Mouse (Mus musculus) intestine, embryonic 16.5 days (tissue): ENCODE measurements around the gene Adgrv1. TPM values are rescaled to one million over a fixed set of nuclear protein-coding genes. Genes with fewer than 3 reads are reported as not detected.
A peak's percentile ranks its signal among the peaks of the same experiment; 100 is the strongest.

Experiments used
- ATAC-seq: fragments of 200-750 bp; cut with Nextera tagmentation; 2 replicates; pipeline ENCODE4 v1.8.0; 2017; ENCODE audit warnings: moderate TSS enrichment, moderate library complexity
- H3K27ac ChIP-seq: fragments of 300-500 bp; sonication (generic); 2 replicates; pipeline ENCODE4 v1.5.1; 2014; ENCODE audit warnings: mild to moderate bottlenecking, low read length
- H3K27me3 ChIP-seq: fragments of 300-500 bp; sonication (generic); replicated peaks from 2 replicates; pipeline ENCODE4 v1.6.1; 2014; ENCODE audit warnings: low read length, control low read depth, mixed read lengths; ENCODE audit not compliant: control insufficient read depth, insufficient read depth
- H3K36me3 ChIP-seq: fragments of 300-500 bp; sonication (generic); 2 replicates; pipeline ENCODE4 v1.6.1; 2014; ENCODE audit warnings: low read length, control low read depth; ENCODE audit not compliant: control insufficient read depth, insufficient read depth
- H3K4me1 ChIP-seq: fragments of 300-500 bp; sonication (generic); 2 replicates; pipeline ENCODE4 v1.6.1; 2014; ENCODE audit warnings: low read length, control low read depth, mixed read lengths; ENCODE audit not compliant: control insufficient read depth, insufficient read depth
- H3K4me2 ChIP-seq: fragments of 300-500 bp; sonication (generic); 2 replicates; pipeline ENCODE4 v1.6.1; 2014; ENCODE audit warnings: low read depth, low read length, control low read depth
- H3K4me3 ChIP-seq: fragments of 300-500 bp; sonication (generic); 2 replicates; pipeline ENCODE4 v1.5.1; 2014; ENCODE audit warnings: mild to moderate bottlenecking, low read length
- H3K9ac ChIP-seq: fragments of 300-500 bp; sonication (generic); 2 replicates; pipeline ENCODE4 v1.6.1; 2014; ENCODE audit warnings: low read depth, low read length
- H3K9me3 ChIP-seq: fragments of 300-500 bp; sonication (generic); 2 replicates; pipeline ENCODE4 v1.6.1; 2016; ENCODE audit warnings: low read length, control low read depth; ENCODE audit not compliant: control insufficient read depth
- WGBS: fragments of 180-500 bp; shearing (Covaris S2); extraction: QIAGEN DNeasy Blood & Tissue Kit; methylation state at CpG from one replicate; pipeline ENCODE4 v1.1.7; 2014; 5-methylcytosine and 5-hydroxymethylcytosine counted together
- polyA plus RNA-seq: library from polyadenylated mRNA; unstranded; fragments of >200 nt; fragmentation: Nextera tagmentation; extraction: Ambion mirVana; gene quantifications from 2 replicates; pipeline ENCODE4 v1.2.1, GENCODE M21; 2015

The Adgrv1 gene
- polyA plus RNA-seq, 1 experiment from 2014 or later = 0.56 TPM

DNA sequence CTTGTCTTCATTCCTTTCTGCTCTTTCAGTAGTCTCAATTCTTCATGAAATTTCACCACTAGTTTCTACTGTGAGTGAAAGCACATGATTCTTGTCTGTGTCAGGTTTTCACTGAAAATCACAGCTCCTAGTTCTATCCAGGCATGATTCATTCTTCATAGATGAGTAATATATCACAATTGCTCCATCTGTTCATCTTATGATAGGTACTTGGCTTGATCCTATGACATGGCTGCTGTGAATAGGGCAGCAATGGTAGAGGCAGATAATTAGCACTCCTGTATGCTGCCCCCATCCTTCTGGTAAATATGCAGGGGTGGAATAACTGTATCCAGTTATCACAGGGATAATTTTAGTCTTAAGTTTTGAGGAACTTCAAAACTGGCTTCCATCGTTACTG, 368.5 kb downstream of the Adgrv1 start:
- Histone ChIP-seq H3K9me3 (no peaks in the 10 kb centered on the region), H3K9ac (no peak overlapping the region), H3K27me3 (no peaks in the 10 kb centered on the region), H3K36me3 (no peaks in the 10 kb centered on the region), H3K27ac (no peak overlapping the region), H3K4me1 (no peaks in the 10 kb centered on the region), H3K4me3 (no peak overlapping the region), H3K4me2 (no peak overlapping the region)
- no peak for ATAC-seq
- WGBS = 80% methylated on average over 1 of the region's 1 CpGs

- ATAC-seq = no peak
- Histone ChIP-seq H3K4me1 (no peaks in the 10 kb centered on the region), H3K4me3 (no peak overlapping the region), H3K36me3 (no peaks in the 10 kb centered on the region), H3K27me3 (no peaks in the 10 kb centered on the region), H3K9ac (no peak overlapping the region), H3K9me3 (no peaks in the 10 kb centered on the region), H3K27ac (no peak overlapping the region), H3K4me2 (no peak overlapping the region)
- 91% methylated on average over 2 of the region's 2 CpGs for WGBS
Observed at GRCm38 (mm10) chr13:81241181-81241580, 391.8 kb downstream of the Adgrv1 start.

- WGBS = 95% methylated on average over 10 of the region's 10 CpGs
- Histone ChIP-seq H3K4me3 (no peak overlapping the region), H3K27ac (no peak overlapping the region), H3K9ac (no peak overlapping the region), H3K4me2 (no peak overlapping the region), H3K4me1 (no peaks in the 10 kb centered on the region), H3K36me3 (no peaks in the 10 kb centered on the region), H3K9me3 (no peaks in the 10 kb centered on the region), H3K27me3 (no peaks in the 10 kb centered on the region)
- no peak for ATAC-seq
Observed at GRCm38 (mm10) chr13:81239836-81240235, 393.1 kb downstream of the Adgrv1 start.

DNA sequence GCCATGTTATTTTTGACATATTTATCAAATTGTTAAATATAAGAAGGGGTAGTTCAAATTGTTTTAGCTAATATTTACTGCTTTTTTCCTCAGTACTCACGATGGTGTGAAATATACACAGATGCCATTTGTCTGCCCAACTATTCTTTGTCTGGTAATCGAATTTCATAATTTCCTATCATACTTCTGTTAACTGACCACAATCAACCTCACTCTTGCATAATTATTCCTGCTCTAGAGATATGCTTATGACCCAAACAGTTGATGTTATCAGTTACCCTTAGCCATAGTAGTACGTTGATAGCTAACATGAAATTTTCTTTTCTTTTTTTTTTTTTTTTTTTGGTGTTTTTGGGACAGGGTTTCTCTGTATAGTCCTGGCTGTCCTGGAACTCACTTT, 393.5 kb downstream of the Adgrv1 start:
- Histone ChIP-seq H3K27me3 (no peaks in the 10 kb centered on the region), H3K9ac (no peak overlapping the region), H3K9me3 (no peaks in the 10 kb centered on the region), H3K4me1 (no peaks in the 10 kb centered on the region), H3K4me2 (no peak overlapping the region), H3K27ac (no peak overlapping the region), H3K4me3 (no peak overlapping the region), H3K36me3 (no peaks in the 10 kb centered on the region)
- 85% methylated on average over 3 of the region's 3 CpGs for WGBS
- ATAC-seq = no peak

DNA sequence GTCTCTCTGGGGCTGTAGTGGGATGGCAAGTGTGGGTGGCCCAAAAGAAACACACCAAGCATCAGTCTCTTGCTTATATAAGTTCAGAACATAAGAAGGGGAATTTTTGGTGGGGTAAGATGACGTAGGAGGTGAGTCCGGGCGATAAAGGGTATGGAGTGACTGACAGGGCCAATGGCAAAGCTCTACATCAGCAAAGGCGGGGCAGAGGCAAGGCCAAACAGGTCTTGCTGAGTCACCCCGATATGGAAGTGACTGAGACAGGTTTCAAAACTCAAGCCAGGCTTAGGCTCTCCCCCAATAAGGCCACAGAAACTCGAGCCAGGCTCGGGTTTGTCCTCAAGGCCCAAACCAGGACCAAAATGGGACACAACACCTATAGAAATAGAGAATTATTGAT, 394.1 kb downstream of the Adgrv1 start:
- ATAC-seq = no peak

DNA sequence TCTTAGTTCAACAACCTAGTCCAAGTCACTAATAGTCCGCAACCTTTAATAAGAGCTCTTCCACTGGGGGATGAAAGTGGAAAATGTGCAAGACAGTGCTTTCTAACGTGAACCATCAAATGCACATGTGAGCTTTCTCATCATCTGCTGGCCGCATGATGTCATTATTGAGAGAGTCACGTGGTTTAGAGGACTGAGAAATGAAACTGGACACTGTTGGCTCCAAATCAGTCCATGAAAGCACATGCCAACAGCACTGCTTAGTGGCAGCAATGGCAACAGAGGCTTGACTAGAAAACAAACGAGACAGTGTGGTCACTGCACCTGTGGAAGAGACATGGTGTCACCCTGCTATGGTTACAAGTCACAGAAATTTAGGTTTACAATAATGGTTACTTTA, 395.0 kb downstream of the Adgrv1 start:
- Histone ChIP-seq H3K4me2 (no peak overlapping the region), H3K9me3 (no peaks in the 10 kb centered on the region), H3K9ac (no peak overlapping the region), H3K4me1 (no peaks in the 10 kb centered on the region), H3K27ac (no peak overlapping the region), H3K27me3 (no peaks in the 10 kb centered on the region), H3K36me3 (no peaks in the 10 kb centered on the region), H3K4me3 (no peak overlapping the region)
- ATAC-seq = no peak
- WGBS = 77% methylated on average over 5 of the region's 5 CpGs

More for the DNA sequence above, 394.1 kb downstream of the Adgrv1 start:
- Histone ChIP-seq H3K9ac (no peak overlapping the region), H3K4me1 (no peaks in the 10 kb centered on the region), H3K9me3 (no peaks in the 10 kb centered on the region), H3K4me3 (no peak overlapping the region), H3K4me2 (no peak overlapping the region), H3K27me3 (no peaks in the 10 kb centered on the region), H3K36me3 (no peaks in the 10 kb centered on the region), H3K27ac (no peak overlapping the region)
- WGBS = 83% methylated on average over 7 of the region's 7 CpGs

DNA sequence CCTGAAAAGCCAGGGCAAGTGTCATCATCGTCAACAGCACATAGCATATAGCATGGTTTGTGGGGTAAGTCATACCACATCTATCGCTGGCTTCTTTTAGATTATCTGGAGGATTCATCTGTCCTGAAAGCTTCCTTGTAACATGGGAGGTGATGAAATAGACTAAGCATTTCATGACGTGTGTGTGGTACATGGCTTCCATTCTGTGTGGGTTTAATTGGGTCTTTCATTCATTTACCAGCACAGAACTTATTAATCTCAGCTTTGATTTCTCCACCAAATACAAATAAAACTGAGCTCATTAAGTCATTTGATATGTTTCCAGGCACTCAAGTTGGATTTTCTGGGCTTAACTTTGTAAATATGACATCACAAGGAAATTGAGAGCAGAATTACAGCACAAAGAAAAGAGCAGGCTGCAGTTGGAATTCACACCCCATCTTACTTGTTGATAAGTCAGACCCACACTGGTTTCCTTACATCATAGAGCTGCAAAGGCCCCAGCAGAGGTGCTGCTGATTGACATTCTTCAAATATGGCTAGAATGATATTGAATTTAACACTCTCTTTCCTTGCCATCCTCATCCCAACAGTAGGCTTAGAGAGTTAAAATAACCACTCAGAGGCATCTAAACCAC, 396.1 kb downstream of the Adgrv1 start:
- 74% methylated on average over 3 of the region's 3 CpGs for WGBS
- no peak for ATAC-seq

GRCm38 (mm10) chr13:81234031-81234430, 398.9 kb downstream of the Adgrv1 start:
- H3K27me3 ChIP-seq = no peaks in the 10 kb centered on the region
- 73% methylated on average over 2 of the region's 2 CpGs for WGBS

More for the DNA sequence above, 396.1 kb downstream of the Adgrv1 start:
- Histone ChIP-seq H3K36me3 (no peaks in the 10 kb centered on the region), H3K9ac (no peak overlapping the region), H3K4me1 (0 out of 2 replicates have a peak, but pooled peaks cover 2% of the 10 kb centered on the region), H3K27me3 (no peaks in the 10 kb centered on the region), H3K4me3 (no peak overlapping the region), H3K9me3 (no peaks in the 10 kb centered on the region), H3K4me2 (no peak overlapping the region), H3K27ac (no peak overlapping the region)

GRCm38 (mm10) chr13:81232839-81233238, 400.1 kb downstream of the Adgrv1 start:
- H3K4me3 ChIP-seq = no peak overlapping the region
- H3K4me2 ChIP-seq = no peak overlapping the region
- H3K27me3 ChIP-seq = no peaks in the 10 kb centered on the region
- no peak overlapping the region for H3K27ac ChIP-seq
- peak; percentile 85 for ATAC-seq
- H3K9me3 ChIP-seq = no peaks in the 10 kb centered on the region
- H3K4me1 ChIP-seq = 0 out of 2 replicates have a peak, but pooled peaks cover 2% of the 10 kb centered on the region
- no peaks in the 10 kb centered on the region for H3K36me3 ChIP-seq
- no peak overlapping the region for H3K9ac ChIP-seq

More at GRCm38 (mm10) chr13:81234031-81234430, 398.9 kb downstream of the Adgrv1 start:
- Histone ChIP-seq H3K27ac (no peak overlapping the region), H3K4me2 (no peak overlapping the region), H3K9ac (no peak overlapping the region), H3K9me3 (no peaks in the 10 kb centered on the region), H3K4me1 (0 out of 2 replicates have a peak, but pooled peaks cover 2% of the 10 kb centered on the region), H3K36me3 (no peaks in the 10 kb centered on the region), H3K4me3 (no peak overlapping the region)
- ATAC-seq = no peak

DNA sequence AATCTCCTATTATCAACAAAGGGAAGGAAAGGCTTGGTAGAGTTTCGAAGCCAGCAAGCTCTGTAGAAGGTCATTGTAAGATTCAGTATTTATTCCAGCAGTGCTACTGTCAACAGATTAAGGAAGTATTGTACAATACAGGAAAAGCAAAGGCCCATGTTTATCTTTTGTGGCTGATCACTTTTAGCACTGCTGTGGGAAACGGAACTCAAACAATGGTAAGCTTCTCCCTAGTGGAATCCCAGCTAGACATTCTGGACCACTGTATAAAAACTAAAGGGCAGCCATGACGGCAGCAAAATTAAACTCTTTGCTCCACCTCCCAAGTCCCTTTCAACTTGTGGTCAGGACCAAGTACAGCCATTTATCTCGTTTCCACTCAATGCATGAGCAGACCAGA, 402.8 kb downstream of the Adgrv1 start:
- H3K4me2 ChIP-seq = no peak overlapping the region
- no peak overlapping the region for H3K4me3 ChIP-seq
- no peaks in the 10 kb centered on the region for H3K36me3 ChIP-seq
- WGBS = 63% methylated on average over 4 of the region's 4 CpGs
- no peaks in the 10 kb centered on the region for H3K27me3 ChIP-seq
- 0 out of 2 replicates have a peak, but pooled peaks cover 2% of the 10 kb centered on the region for H3K4me1 ChIP-seq
- H3K27ac ChIP-seq = no peak overlapping the region
- no peak overlapping the region for H3K9ac ChIP-seq
- no peak for ATAC-seq
- no peaks in the 10 kb centered on the region for H3K9me3 ChIP-seq
